Mouse (Mus musculus): ENCODE results near the gene Cyp2j8. TPM values are rescaled to one million over a fixed set of nuclear protein-coding genes. Genes with fewer than 3 reads are reported as not detected.

Cyp2j8 gene
- polyA plus RNA-seq, 1 experiment from 2014 or later: not detected

Other genes starting within 250 kb of the Cyp2j8 start
- gene Cyp2j11, start 158.7 kb downstream of the Cyp2j8 start, polyA plus RNA-seq (2015; fragmentation: Nextera tagmentation; extraction: Ambion mirVana): not detected in 2 replicates
- gene Cyp2j6, start 46.3 kb upstream of the Cyp2j8 start, polyA plus RNA-seq (2015; fragmentation: Nextera tagmentation; extraction: Ambion mirVana): 48.0 and 59.1 TPM in 2 replicates
- 4.2 TPM in 2 replicates for gene Cyp2j9, start 84.2 kb upstream of the Cyp2j8 start, polyA plus RNA-seq (2015; fragmentation: Nextera tagmentation; extraction: Ambion mirVana)
- gene Cyp2j5, start 156.8 kb upstream of the Cyp2j8 start, polyA plus RNA-seq (2015; fragmentation: Nextera tagmentation; extraction: Ambion mirVana): 0.12 and 0.17 TPM in 2 replicates

All from intestine, embryonic 16.5 days (tissue).